Mouse (Mus musculus) stomach, embryonic 14.5 days (tissue): Measurements from ENCODE around the gene Slc24a3. TPM values are rescaled to one million over a fixed set of nuclear protein-coding genes. Genes with fewer than 3 reads are reported as not detected.

Experiments used
- ATAC-seq: fragments of 200-750 bp; cut with Nextera tagmentation; 2 replicates; pipeline ENCODE4 v1.8.0; 2017; ENCODE audit warnings: low read depth, moderate TSS enrichment; ENCODE audit not compliant: insufficient number of reproducible peaks, insufficient read depth, low FRiP score
- H3K27ac ChIP-seq: fragments of 300-500 bp; sonication (generic); 2 replicates; pipeline ENCODE4 v1.5.1; 2014; ENCODE audit warnings: mild to moderate bottlenecking, low read length, moderate library complexity, mixed read lengths
- H3K27me3 ChIP-seq: fragments of 300-500 bp; sonication (generic); 2 replicates; pipeline ENCODE4 v1.6.1; 2014; ENCODE audit warnings: low read length, control low read depth, mixed read lengths; ENCODE audit not compliant: control insufficient read depth, insufficient read depth
- H3K36me3 ChIP-seq: fragments of 300-500 bp; sonication (generic); 2 replicates; pipeline ENCODE4 v1.6.1; 2014; ENCODE audit warnings: mild to moderate bottlenecking, control low read depth, low read length, moderate library complexity, mixed read lengths; ENCODE audit not compliant: control insufficient read depth, insufficient read depth
- H3K4me1 ChIP-seq: fragments of 300-500 bp; sonication (generic); 2 replicates; pipeline ENCODE4 v1.6.1; 2014; ENCODE audit warnings: low read length, control low read depth, mixed read lengths; ENCODE audit not compliant: control insufficient read depth, insufficient read depth
- H3K4me2 ChIP-seq: fragments of 300-500 bp; sonication (generic); replicated peaks from 2 replicates; pipeline ENCODE4 v1.6.1; 2014; ENCODE audit warnings: low read depth, low read length, control low read depth
- H3K4me3 ChIP-seq: fragments of 300-500 bp; sonication (generic); 2 replicates; pipeline ENCODE4 v1.5.1; 2014; ENCODE audit warnings: low read depth, low read length, control low read depth
- H3K9ac ChIP-seq: fragments of 300-500 bp; sonication (generic); replicated peaks from 2 replicates; pipeline ENCODE4 v1.6.1; 2014; ENCODE audit warnings: low read depth, mild to moderate bottlenecking, control low read depth, low read length, moderate library complexity, mixed read lengths
- H3K9me3 ChIP-seq: fragments of 300-500 bp; sonication (generic); 2 replicates; pipeline ENCODE4 v1.6.1; 2016; ENCODE audit warnings: low read depth, low read length, control low read depth; ENCODE audit not compliant: control insufficient read depth
- WGBS: fragments of 180-500 bp; shearing (Covaris S2); extraction: QIAGEN DNeasy Blood & Tissue Kit; methylation state at CpG from one replicate; pipeline ENCODE4 v1.1.7; 2014; 5-methylcytosine and 5-hydroxymethylcytosine counted together
- polyA plus RNA-seq: library from polyadenylated mRNA; unstranded; fragments of >200 nt; fragmentation: Nextera tagmentation; extraction: Ambion mirVana; gene quantifications from 2 replicates; pipeline ENCODE4 v1.2.1, GENCODE M21; 2014

Gene Slc24a3
- polyA plus RNA-seq, 1 experiment from 2014 or later: 5.1 TPM

GRCm38 (mm10) chr2:145566904-145567303, 399.4 kb downstream of the Slc24a3 start:
- Histone ChIP-seq H3K27ac (no peak overlapping the region), H3K4me1 (no peaks in the 10 kb centered on the region), H3K36me3 (no peaks in the 10 kb centered on the region), H3K4me2 (no peak overlapping the region), H3K9me3 (no peaks in the 10 kb centered on the region), H3K9ac (no peak overlapping the region), H3K27me3 (no peaks in the 10 kb centered on the region), H3K4me3 (no peak overlapping the region)
- no peak for ATAC-seq
- WGBS: 76% methylated on average over 2 of the region's 2 CpGs

- no peak overlapping the region for H3K27ac ChIP-seq
- no peak overlapping the region for H3K4me3 ChIP-seq
- H3K4me1 ChIP-seq: no peaks in the 10 kb centered on the region
- no peak for ATAC-seq
- 62% methylated on average over 3 of the region's 3 CpGs for WGBS
- no peaks in the 10 kb centered on the region for H3K36me3 ChIP-seq
- H3K9me3 ChIP-seq: no peaks in the 10 kb centered on the region
- H3K4me2 ChIP-seq: no peak overlapping the region
- H3K9ac ChIP-seq: no peak overlapping the region
- H3K27me3 ChIP-seq: no peaks in the 10 kb centered on the region
Measured at GRCm38 (mm10) chr2:145571943-145572342, 404.4 kb downstream of the Slc24a3 start.

DNA sequence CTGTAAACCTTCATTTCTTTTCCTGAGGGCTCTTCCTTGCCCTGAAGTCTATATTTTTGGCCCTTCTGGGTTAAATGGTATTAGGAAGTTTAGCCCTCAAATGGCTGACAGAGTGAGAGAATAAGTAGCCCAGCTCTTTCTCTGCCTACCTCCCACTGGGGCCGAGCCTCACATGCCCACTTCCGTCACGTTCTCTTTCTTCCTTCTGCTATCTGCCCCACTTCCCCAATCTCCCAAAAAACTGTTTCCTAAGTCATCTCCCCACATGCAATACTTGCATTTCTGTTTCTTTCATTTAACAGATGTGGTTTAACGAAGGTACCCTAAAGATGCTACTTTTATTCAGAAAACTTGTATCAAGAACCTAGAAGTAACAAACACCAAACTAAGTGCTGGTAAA, 406.6 kb downstream of the Slc24a3 start:
- Histone ChIP-seq H3K27me3 (no peaks in the 10 kb centered on the region), H3K9ac (no peak overlapping the region), H3K36me3 (no peaks in the 10 kb centered on the region), H3K27ac (no peak overlapping the region), H3K9me3 (no peaks in the 10 kb centered on the region), H3K4me3 (no peak overlapping the region), H3K4me1 (no peaks in the 10 kb centered on the region), H3K4me2 (no peak overlapping the region)
- ATAC-seq: no peak
- WGBS: 78% methylated on average over 4 of the region's 4 CpGs

DNA sequence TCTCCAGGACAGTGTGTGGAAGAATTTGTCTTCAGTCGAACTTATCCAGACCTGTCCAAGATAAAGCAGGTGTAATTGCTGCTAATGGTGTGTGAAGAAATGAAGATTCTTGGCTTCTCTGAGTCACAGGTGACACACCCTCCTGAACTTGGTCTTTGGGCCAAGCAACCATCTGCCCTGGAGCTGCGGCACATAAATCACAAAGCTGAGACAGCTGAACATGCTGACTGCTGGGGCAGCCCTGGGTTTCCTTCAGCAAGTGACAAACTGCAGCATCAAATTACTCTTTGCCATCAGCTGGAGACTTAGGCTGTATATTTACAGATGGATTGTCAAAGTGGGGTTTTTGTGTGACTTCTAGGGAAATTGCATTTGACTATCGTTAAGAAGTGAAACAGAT, 415.5 kb downstream of the Slc24a3 start:
- no peak for ATAC-seq
- no peaks in the 10 kb centered on the region for H3K36me3 ChIP-seq
- no peaks in the 10 kb centered on the region for H3K9me3 ChIP-seq
- no peak overlapping the region for H3K4me2 ChIP-seq
- no peak overlapping the region for H3K4me3 ChIP-seq
- H3K4me1 ChIP-seq: no peaks in the 10 kb centered on the region
- no peak overlapping the region for H3K9ac ChIP-seq
- WGBS: 47% methylated on average over 3 of the region's 3 CpGs
- no peak overlapping the region for H3K27ac ChIP-seq
- H3K27me3 ChIP-seq: no peaks in the 10 kb centered on the region

DNA sequence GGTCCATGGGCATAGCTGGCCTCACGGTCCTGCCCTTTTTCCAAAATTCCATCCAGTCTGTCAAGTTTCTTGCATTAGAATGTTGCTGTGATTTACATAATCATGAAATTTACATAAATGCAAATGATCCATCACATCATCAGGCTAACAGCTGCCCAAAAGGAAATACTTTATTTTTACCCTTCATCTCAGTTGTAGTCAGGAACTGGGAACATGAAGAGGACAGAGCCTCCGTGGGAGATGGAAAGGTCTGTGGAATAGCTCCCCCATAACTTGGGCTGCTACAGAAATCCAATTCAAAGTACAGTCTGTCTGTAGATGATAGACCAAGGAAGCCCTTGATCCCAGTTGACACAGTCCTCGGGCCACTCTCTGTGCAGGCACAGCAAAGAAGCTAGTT, 417.9 kb downstream of the Slc24a3 start:
- no peaks in the 10 kb centered on the region for H3K27me3 ChIP-seq
- no peaks in the 10 kb centered on the region for H3K4me1 ChIP-seq
- no peak overlapping the region for H3K27ac ChIP-seq
- no peaks in the 10 kb centered on the region for H3K36me3 ChIP-seq
- WGBS: 82% methylated on average over 3 of the region's 3 CpGs
- no peak for ATAC-seq
- no peak overlapping the region for H3K4me3 ChIP-seq
- H3K9ac ChIP-seq: no peak overlapping the region
- H3K9me3 ChIP-seq: no peaks in the 10 kb centered on the region
- no peak overlapping the region for H3K4me2 ChIP-seq

DNA sequence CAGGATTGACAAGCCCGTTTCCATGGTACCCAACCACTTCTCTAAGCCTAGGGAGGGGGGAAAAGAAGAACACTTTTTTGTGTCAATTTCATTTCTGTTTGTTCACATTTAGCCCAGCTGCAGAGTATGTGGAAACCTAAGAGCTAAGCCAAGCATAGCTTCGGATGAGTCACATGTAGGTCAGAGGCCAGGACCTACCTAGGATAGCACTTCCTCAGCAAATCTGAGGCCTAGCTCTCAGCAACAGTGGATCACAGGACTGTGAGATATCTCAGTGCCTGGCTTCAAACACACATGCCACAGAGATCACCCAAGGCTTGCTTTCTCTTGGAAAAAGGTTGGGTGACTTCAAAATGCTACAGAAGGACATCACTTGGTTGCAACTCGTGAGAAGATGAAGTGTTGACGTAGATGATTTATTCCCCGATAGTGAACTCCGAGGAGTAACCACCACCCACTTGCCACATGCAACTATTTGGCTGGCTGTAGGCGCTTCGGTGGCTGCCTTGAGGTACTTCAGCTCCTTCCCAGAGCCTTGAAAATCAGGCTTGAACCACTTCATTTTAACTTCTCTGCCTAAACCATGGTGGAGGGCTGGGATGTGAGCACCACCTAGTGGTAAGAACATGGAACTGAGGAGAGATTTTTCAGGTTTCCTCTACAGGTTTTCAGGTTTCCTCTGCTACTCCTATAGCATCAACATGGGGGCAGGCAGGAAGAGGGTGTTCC, 420.6 kb downstream of the Slc24a3 start:
- 59% methylated on average over 8 of the region's 8 CpGs for WGBS
- H3K9ac ChIP-seq: no peak overlapping the region
- peak; percentile 61; the same call in 1 of the 2 replicates for ATAC-seq

DNA sequence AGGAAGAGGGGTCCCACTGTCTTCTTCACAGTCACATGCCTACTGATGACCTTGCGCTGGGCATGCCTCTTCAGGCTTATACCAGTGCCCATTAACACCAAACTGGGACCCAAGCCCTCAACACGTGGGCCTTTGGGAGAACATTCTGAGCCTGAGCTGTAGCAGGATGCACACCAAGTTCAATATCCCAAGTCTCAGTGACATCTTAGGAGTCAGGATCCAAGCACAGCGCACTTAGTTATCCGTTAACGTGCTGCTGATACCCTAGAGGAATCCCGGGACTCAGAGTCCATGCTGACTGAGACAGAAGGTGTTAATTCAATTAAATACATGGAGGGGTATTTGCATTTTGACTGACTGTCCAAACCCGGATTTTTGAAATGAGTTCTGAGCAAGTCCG, 424.3 kb downstream of the Slc24a3 start:
- 85% methylated on average over 8 of the region's 8 CpGs for WGBS
- Histone ChIP-seq H3K4me2 (no peak overlapping the region), H3K4me3 (no peak overlapping the region), H3K36me3 (no peaks in the 10 kb centered on the region), H3K27ac (no peak overlapping the region), H3K27me3 (no peaks in the 10 kb centered on the region), H3K4me1 (no peaks in the 10 kb centered on the region), H3K9me3 (no peaks in the 10 kb centered on the region), H3K9ac (no peak overlapping the region)
- ATAC-seq: no peak

More for the DNA sequence above, 420.6 kb downstream of the Slc24a3 start:
- no peaks in the 10 kb centered on the region for H3K36me3 ChIP-seq
- no peaks in the 10 kb centered on the region for H3K27me3 ChIP-seq
- no peak overlapping the region for H3K4me3 ChIP-seq
- no peaks in the 10 kb centered on the region for H3K9me3 ChIP-seq
- no peak overlapping the region for H3K4me2 ChIP-seq
- H3K4me1 ChIP-seq: no peaks in the 10 kb centered on the region
- H3K27ac ChIP-seq: no peak overlapping the region

DNA sequence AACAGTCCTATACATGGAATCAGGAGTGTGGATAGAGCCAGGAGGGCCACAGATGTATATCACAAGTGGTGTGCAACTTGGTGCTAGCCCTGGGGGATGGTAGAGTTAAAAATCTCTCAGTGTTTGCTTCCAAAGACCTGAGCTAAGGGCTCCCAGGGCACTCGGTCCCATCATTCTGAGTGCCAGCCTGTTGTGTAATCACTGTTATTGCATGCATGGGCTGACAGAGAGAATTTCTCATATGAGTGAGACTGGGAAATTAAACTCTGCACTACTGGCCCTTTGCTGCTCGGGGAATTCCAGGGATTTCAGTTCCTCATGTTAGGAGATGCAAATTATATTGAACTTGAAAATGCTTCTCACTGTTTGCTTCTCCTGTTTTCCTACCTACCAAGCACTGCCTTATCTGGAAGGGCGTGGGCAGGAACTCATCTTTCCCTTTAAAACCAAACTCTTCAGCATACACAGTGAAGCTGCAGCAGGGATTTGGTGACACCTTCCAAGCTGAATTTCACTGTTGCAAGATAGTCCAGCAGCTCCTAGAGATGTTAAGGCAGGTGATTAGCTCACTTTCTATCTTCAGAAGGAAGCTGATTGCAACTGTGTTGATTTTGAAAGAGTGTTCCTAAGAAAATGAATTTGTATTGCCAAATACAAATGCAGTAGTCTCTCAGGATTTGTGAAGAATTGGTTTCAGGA, 426.2 kb downstream of the Slc24a3 start:
- Histone ChIP-seq H3K27ac (no peak overlapping the region), H3K36me3 (no peaks in the 10 kb centered on the region), H3K4me2 (no peak overlapping the region), H3K4me1 (no peaks in the 10 kb centered on the region), H3K9ac (no peak overlapping the region), H3K9me3 (no peaks in the 10 kb centered on the region), H3K4me3 (no peak overlapping the region), H3K27me3 (no peaks in the 10 kb centered on the region)
- WGBS: 82% methylated on average over 3 of the region's 3 CpGs
- ATAC-seq: no peak
